Mouse (Mus musculus): ENCODE measurements at regions not wholly inside any gene's neighbourhood (a gene's known extent, or its start where the extent isn't known, plus 50 kb on each side); places are given as distances from the start of the nearest gene placed in this dataset.

- TF ChIP-seq CTCF (IDR thresholded peaks at IDR 0.05; ENCODE audit: low read depth) (no peak), EP300 (IDR thresholded peaks at IDR 0.05; ENCODE audit: low read depth) (no peak)
Measured at GRCm38 (mm10) chr16:49375108-49375507, 317.8 kb downstream of the Myh15 start.

All from liver, postnatal 0 days (tissue).